Comparison of ENCODE assay signal across 12 mouse cellular contexts in genomic region chr10:40398842-40399241, GRCm38 (mm10).
"Had no signal": no experiment of that assay in that cellular context is flagged by ENCODE, and none has a peak within 500 bp of the region (broad histone marks: within the 10 kb centered on the region; RNA-seq: fewer than 3 reads in every experiment).

No protein-coding gene starts in this region.

- H3K36me3 ChIP-seq: midbrain, embryonic 15.5 days had no signal

- H3K4me1 ChIP-seq: kidney, embryonic 15.5 days; midbrain, embryonic 15.5 days; neural tube, embryonic 12.5 days had no signal

- ATAC-seq: midbrain, embryonic 15.5 days had no signal

- H3K4me3 ChIP-seq: kidney, embryonic 15.5 days; midbrain, embryonic 15.5 days; neural tube, embryonic 12.5 days had no signal

- H3K9me3 ChIP-seq: kidney, embryonic 15.5 days; midbrain, embryonic 15.5 days; neural tube, embryonic 12.5 days had no signal

- DNase-seq: kidney, postnatal 14 days; layer of hippocampus, adult 9-11 months; layer of hippocampus, postnatal 36 days; lung, adult 18-20 months; lung, postnatal 36 days; thymus, postnatal 4 days had no signal

- H3K27ac ChIP-seq: kidney, embryonic 15.5 days; liver, embryonic 14.5 days; midbrain, embryonic 15.5 days; neural tube, embryonic 12.5 days; stomach, postnatal 0 days had no signal

- H3K9ac ChIP-seq: kidney, embryonic 15.5 days; liver, embryonic 14.5 days; midbrain, embryonic 15.5 days; neural tube, embryonic 12.5 days had no signal

- H3K27me3 ChIP-seq: kidney, embryonic 15.5 days; midbrain, embryonic 15.5 days; neural tube, embryonic 12.5 days had no signal

- H3K4me2 ChIP-seq: kidney, embryonic 15.5 days; midbrain, embryonic 11.5 days; midbrain, embryonic 15.5 days; neural tube, embryonic 12.5 days had no signal
